Mouse (Mus musculus) urinary bladder, postnatal 36 days (tissue): Measurements from ENCODE around the gene C77080.
A peak's percentile ranks its signal among the peaks of the same experiment; 100 is the strongest.
"Not testable (repeated sequence)": the region's sequence is repeated elsewhere in the genome, so short reads cannot be mapped to it uniquely, and the experiment has no call there.

Experiments used
- DNase-seq, 2 experiments: peaks; one replicate each; pipeline ENCODE4 v3.0.0; 2022; ENCODE audit warnings: low spot score in 2 of 2, mixed read lengths in 1 of 2

C77080 gene

GRCm38 (mm10) chr4:129219198-129219597, 42.0 kb downstream of the C77080 start:
- no peak for DNase-seq

DNA sequence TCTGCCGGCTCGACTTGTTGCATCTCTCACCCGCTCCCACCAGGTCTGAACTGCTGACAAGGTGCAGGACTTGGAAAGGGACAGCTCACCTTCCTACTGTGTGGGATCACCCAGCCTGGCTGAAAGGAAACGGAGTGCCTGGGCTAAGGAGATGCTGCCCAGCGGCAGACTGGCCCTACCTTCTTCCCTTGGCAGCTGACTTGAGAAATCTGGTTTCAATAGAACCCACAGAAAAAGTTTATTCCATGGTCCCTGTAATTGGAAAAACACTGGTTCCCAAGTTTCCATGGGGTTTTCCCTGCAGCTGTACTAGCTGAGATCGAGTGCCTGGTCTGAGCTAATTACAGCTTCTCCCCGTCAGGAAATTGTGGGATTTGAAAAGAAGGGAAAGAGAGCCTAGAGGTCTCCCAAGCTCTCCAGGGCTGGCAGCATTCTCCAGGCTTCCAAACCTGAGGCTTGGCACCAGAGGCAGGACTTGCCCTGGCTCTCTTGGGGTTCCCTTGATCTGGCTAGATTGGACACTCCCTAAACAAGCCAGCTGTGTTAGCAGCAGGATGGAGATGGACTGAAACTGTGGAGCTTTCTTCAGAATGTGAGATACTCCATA, 42.5 kb downstream of the C77080 start:
- DNase-seq, result no peak

- not testable (repeated sequence) for DNase-seq
Measured at GRCm38 (mm10) chr4:129212486-129212885, 48.7 kb downstream of the C77080 start.

GRCm38 (mm10) chr4:129211461-129211860, 49.7 kb downstream of the C77080 start:
- DNase-seq, result no peak

GRCm38 (mm10) chr4:129209504-129209903, 51.7 kb downstream of the C77080 start:
- DNase-seq, result no peak

DNA sequence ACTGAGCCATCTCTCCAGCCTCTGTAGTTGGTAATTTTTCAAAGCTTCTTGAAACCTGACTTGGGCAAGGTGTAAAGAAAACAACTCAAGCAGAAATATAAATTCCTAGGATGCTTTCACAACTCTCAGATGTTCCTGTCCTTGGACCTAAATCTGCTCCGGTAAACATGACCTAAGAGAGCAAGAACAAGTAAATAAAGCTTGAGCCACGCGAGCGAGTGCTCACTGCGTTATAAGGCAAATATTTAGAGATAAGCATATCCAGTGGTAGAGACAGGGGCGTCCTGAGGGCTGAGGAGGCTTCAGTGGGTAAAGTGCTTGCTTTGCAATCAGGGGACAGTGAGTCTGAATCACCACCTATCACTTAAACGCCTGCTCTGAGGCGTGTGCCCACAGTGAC, 54.4 kb downstream of the C77080 start:
- no peak for DNase-seq

DNA sequence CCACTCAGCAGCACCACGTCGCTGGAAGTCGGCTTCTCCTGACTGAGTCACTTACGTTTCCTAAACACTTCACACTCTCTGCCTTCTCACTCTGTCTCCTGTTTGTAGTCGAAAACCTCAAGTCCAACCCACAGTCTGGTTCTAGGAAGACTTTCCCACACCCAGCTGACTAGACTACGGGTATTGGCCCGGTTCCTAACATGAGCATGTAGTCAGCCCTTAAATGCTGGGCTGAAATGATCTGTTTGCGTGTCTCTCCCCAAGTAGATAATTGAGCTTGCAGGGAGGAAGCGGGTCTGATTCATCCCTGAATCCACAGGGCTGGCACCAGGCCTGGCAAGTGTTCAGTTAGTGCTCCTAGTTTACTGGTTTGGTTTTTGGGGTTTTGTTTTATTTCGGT, 56.5 kb downstream of the C77080 start:
- no peak for DNase-seq

- DNase-seq, result no peak
Measured at GRCm38 (mm10) chr4:129197514-129197913, 63.7 kb downstream of the C77080 start.

GRCm38 (mm10) chr4:129194280-129194679, 66.9 kb downstream of the C77080 start:
- no peak for DNase-seq

DNA sequence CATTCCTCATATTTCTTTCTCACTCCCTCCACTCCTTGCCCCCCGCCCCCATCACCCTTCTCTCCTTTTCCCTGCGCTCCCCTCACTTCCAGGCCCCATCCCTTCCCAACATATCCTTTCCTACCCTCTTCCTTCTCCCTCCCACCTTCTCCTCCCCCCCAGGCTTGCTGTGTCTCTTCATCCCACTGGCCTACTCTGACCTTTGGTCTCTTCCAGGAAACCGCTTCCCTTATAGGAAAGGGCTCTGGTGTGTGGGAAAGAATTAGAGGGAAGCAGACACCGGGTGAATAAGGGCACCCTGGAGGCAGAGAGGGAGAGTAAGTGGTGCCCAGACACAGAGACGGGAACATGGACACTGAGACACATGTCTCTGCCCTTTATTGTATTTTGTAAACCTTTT, 69.5 kb downstream of the C77080 start:
- DNase-seq, result no peak

DNA sequence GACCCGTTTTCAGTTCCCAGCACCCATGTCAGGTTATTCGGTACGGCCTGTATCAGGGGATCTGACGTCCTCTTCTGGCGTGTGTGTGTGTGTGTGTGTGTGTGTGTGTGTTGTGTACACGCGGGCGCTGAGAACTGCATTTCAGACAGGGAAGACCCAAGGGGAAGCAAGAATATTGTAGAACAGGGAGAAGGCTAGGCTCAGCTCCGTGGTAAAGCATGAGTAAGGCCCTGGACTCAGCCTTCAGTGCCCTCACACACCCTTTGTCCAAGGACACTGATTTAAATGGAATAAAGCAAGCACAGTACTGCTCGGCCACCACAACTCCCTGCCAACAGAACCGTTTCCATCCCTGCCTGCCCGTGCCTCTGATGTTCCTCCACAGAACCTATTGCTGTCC, 70.7 kb downstream of the C77080 start:
- DNase-seq, result no peak

GRCm38 (mm10) chr4:129189542-129190519, 71.4 kb downstream of the C77080 start, which contains the start of the genes S100pbp and Yars:
S100pbp (minus strand) TSS chr4:129189727.
Yars (plus strand) TSS chr4:129189760.
- DNase-seq, result peak; percentile 93 to 97

- peak; percentile 21 to 41 for DNase-seq
Measured at GRCm38 (mm10) chr4:129188803-129189541, 72.2 kb downstream of the C77080 start.

DNA sequence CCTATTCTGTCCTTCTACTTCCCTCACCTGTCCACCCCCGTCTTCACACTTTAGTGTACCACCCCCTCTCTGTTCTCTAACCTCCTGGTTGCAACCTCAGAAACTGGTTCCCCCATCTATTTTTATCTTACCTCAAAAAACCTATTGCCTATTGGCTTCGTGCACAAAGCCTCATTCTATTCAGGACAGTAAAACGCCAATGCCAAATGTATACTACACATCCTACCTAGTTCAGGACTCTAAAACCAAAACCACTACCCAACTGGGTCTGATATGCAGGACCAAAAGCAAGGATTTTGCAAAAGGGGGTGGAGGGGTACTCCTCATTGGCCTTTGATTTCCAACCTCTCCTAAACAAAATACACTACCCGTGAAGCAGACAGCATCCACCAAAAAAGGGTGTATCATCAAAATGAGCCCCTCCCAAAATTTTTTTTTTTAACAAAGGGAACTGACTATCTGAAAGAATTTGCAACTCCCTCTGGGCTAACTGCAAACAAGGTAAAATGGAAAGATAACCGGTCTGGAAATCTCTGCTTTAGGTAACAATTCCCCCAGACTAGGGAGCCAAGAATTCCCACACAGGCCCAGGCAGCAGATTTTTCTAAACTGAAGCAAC, 73.1 kb downstream of the C77080 start:
- DNase-seq, result no peak

DNA sequence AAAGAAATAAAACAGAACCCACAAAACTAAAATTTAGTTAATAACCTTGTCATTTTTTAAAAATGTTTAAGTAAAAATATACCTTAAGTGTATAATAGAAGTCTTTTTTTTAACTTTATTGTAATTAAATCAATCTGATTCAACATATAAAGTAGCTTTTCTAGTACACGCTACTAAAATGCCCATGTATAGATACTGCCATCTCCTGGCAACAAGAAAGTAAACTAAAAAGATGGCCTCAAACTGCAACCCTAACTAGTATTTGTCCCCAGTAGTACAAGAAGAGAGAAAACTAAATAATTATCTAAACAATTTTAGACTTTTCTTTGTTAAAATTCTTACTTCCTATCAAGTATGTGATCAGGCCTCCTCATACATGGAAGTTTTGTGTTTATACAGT, 81.6 kb downstream of the C77080 start:
- DNase-seq, result no peak

GRCm38 (mm10) chr4:129172529-129172928, 88.7 kb downstream of the C77080 start:
- no peak for DNase-seq
